Mouse (Mus musculus): ENCODE results near the gene Rpl36a-ps1. TPM values are rescaled to one million over a fixed set of nuclear protein-coding genes. Genes with fewer than 3 reads are reported as not detected.

Gene Rpl36a-ps1
- total and polyA plus RNA-seq, 2 experiments from 2014 or later: 0.90 TPM; not detected in 1

DNA sequence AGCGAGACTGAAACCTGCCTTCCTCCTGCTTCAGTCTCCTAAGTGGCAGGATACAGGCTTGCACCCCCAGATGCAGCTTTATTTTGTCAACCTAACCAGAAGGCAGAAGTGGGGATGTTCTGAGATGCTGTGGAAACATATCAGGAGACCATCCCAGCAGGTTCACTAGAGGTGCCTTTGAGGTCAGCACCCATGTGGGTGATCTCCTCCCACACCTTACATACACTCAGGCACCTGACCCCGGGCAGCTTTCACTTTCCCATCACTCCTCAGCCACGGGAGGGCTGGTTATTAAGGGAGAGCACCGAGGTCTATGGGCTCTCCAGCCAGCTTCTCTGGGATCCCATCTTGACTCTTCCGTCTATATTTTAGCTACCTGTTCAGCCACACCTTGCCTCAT lies 38.5 kb upstream of the Rpl36a-ps1 start:
- DNase-seq (ENCODE audit: low spot score): no peak
- no peak for TF ChIP-seq CTCF (IDR thresholded peaks at IDR 0.05)
- Histone ChIP-seq H3K4me1 (ENCODE audit: insufficient read depth, low read length) (no peaks in the 10 kb centered on the region), H3K36me3 (ENCODE audit: insufficient read depth, low read length) (no peaks in the 10 kb centered on the region; the same call in 1 of the 2 replicates), H3K27me3 (ENCODE audit: insufficient read depth, low read length) (no peaks in the 10 kb centered on the region), H3K27ac (ENCODE audit: low read depth, low read length) (no peak overlapping the region), H3K9me3 (ENCODE audit: low read length) (no peaks in the 10 kb centered on the region), H3K4me2 (ENCODE audit: low read depth, low read length, poor library complexity, severe bottlenecking) (no peak overlapping the region), H3K9ac (replicated peaks; ENCODE audit: low read length, poor library complexity, severe bottlenecking) (no peak overlapping the region), H3K4me3 (ENCODE audit: low read depth, low read length) (no peak overlapping the region)
- 86% methylated on average over 5 of the region's 5 CpGs for WGBS
- ATAC-seq (ENCODE audit: low FRiP score): 0 out of 2 replicates have a peak, but pooled peaks have one; percentile 20

DNA sequence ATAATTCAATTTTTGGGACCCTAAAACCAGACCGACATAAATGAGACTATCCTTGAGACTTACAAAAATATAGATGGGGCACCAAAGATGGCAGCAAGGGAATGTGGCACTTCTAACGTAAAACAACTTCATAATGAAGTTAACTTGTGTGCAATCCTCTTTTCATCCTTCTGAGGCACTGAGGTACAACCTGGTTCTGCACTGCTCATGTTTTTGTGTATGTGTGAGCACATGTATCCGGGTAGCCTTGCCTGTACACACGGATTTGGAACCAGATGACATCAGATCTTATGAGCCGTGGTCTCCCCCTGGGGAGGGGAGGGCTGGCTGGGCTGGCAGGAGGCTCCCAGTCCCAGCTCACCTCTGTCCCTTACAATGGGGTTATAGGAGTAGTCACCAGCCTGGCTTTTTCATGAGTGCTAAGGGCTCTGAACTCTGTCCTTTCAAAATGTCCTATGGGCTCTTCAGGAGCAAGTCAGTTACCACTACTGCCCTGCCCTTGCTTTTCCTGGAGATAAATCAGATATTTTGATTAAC lies 37.3 kb upstream of the Rpl36a-ps1 start:
- no peak overlapping the region for H3K27ac ChIP-seq (ENCODE audit: low read depth, low read length)
- no peaks in the 10 kb centered on the region for H3K27me3 ChIP-seq (ENCODE audit: insufficient read depth, low read length)
- no peaks in the 10 kb centered on the region for H3K9me3 ChIP-seq (ENCODE audit: low read length)
- H3K9ac ChIP-seq (replicated peaks; ENCODE audit: low read length, poor library complexity, severe bottlenecking): no peak overlapping the region
- H3K4me3 ChIP-seq (ENCODE audit: low read depth, low read length): no peak overlapping the region
- WGBS: 87% methylated on average over 5 of the region's 5 CpGs
- no peak for DNase-seq (ENCODE audit: low spot score)
- no peak for ATAC-seq (ENCODE audit: low FRiP score)
- no peaks in the 10 kb centered on the region; the same call in 1 of the 2 replicates for H3K36me3 ChIP-seq (ENCODE audit: insufficient read depth, low read length)
- H3K4me2 ChIP-seq (ENCODE audit: low read depth, low read length, poor library complexity, severe bottlenecking): no peak overlapping the region
- TF ChIP-seq CTCF (IDR thresholded peaks at IDR 0.05): no peak
- no peaks in the 10 kb centered on the region for H3K4me1 ChIP-seq (ENCODE audit: insufficient read depth, low read length)

DNA sequence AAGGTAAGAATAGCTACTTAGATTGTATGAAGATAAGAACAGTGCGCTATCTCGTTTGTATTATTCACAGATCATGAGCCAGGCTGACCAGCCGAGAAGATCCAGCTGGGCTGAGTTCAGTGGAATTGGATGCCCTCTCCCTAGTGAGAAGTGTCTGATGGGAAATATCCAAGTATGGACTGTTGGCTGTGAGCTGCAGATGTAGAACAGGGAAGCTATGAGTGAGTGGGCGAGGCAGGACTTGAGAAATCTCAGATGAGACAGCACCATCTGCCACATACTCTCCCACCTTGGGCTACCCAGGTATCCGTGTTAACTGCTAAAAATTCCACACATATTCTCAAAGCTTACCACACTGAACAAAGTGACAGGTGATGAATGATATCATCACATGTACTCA lies 35.9 kb upstream of the Rpl36a-ps1 start:
- Histone ChIP-seq H3K4me2 (ENCODE audit: low read depth, low read length, poor library complexity, severe bottlenecking) (no peak overlapping the region), H3K36me3 (ENCODE audit: insufficient read depth, low read length) (no peaks in the 10 kb centered on the region; the same call in 1 of the 2 replicates), H3K27ac (ENCODE audit: low read depth, low read length) (no peak overlapping the region), H3K4me3 (ENCODE audit: low read depth, low read length) (no peak overlapping the region), H3K4me1 (ENCODE audit: insufficient read depth, low read length) (no peaks in the 10 kb centered on the region), H3K9ac (replicated peaks; ENCODE audit: low read length, poor library complexity, severe bottlenecking) (no peak overlapping the region), H3K9me3 (ENCODE audit: low read length) (no peaks in the 10 kb centered on the region), H3K27me3 (ENCODE audit: insufficient read depth, low read length) (no peaks in the 10 kb centered on the region)
- no peak for TF ChIP-seq CTCF (IDR thresholded peaks at IDR 0.05)
- no peak for ATAC-seq (ENCODE audit: low FRiP score)
- DNase-seq (ENCODE audit: low spot score): no peak
- 76% methylated on average over 5 of the region's 5 CpGs for WGBS

DNA sequence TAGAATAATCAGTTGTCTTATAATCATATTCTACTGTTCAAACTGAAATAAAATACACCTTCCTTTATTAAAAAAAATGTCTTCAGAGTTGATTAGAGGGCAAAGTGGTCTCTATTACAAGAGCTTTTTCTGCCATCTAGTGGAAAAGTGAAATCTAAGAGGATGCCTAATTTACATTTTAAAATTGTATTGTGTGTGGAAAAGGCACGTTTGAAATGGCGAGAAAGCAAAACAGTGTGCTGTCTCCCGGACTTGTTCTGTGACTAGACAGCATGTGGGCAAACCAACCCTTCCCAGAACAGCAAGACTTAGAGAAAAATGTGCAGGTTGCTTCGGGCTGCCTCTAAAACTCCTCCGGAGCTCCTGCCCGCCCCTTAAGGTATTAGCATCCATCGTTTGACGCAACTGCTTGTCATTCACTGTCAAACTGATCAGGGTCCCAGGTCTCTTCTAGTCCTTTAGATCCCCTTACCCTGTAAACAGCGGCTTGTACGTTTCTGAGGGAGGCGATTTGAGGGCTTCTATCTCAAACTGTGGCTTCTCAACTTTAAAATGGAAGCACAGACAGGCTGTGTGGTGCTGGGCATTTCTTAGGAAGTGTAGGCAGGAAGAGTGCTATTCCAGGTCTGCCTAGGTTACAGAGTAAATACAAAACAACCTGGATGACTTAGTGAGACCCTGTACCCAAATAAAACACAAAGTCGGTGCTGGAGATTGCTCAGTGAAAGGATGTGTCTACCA lies 28.4 kb upstream of the Rpl36a-ps1 start:
- H3K4me1 ChIP-seq (ENCODE audit: insufficient read depth, low read length): no peaks in the 10 kb centered on the region
- H3K27me3 ChIP-seq (ENCODE audit: insufficient read depth, low read length): no peaks in the 10 kb centered on the region
- DNase-seq (ENCODE audit: low spot score) (peak; percentile 60), ATAC-seq (ENCODE audit: low FRiP score) (peak; percentile 6; the same call in 1 of the 2 replicates)
- 29% methylated on average over 12 of the region's 12 CpGs for WGBS
- H3K36me3 ChIP-seq (ENCODE audit: insufficient read depth, low read length): no peaks in the 10 kb centered on the region
- no peaks in the 10 kb centered on the region for H3K9me3 ChIP-seq (ENCODE audit: low read length)
- peak; percentile 76 for TF ChIP-seq CTCF (IDR thresholded peaks at IDR 0.05)
- peak overlapping the region; percentile 51 for H3K4me2 ChIP-seq (ENCODE audit: low read depth, low read length, poor library complexity, severe bottlenecking)
- H3K9ac ChIP-seq (replicated peaks; ENCODE audit: low read length, poor library complexity, severe bottlenecking): peak overlapping the region; percentile 33; the same call in 1 of the 2 replicates
- no peak overlapping the region for H3K27ac ChIP-seq (ENCODE audit: low read depth, low read length)
- H3K4me3 ChIP-seq (ENCODE audit: low read depth, low read length): peak overlapping the region; percentile 34

DNA sequence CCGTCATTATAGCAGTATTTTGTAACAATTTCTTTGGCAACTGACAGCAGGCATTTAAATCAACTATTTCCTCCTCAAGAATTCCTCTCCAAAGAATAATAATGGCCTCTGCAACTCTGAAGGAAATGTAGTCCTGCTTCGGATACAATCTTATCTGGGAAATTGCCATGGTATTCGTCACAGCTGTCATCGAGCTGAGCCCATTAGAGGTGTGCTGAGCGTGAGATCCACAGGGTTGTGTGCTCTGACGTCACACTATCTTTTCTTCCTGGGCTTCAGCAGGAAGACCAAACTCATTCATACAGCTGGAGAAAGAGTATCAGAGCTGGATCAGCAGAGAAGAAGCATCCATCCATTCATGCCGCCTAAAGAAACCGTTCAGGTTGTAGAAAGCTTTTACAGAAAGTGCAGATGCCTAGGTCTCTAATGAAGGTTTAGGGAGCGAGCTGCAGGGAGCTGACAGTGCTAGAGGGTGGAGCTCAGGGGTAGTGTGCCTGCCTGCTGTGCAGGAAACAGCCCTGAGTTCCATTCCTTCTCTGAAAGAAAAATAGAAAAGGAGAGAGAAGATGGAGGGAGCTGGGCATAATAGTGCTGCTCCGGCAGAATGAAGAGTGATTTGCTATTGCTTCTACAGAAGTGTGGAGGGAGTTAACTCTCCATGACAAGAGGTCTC lies 25.2 kb upstream of the Rpl36a-ps1 start:
- no peaks in the 10 kb centered on the region for H3K36me3 ChIP-seq (ENCODE audit: insufficient read depth, low read length)
- H3K9me3 ChIP-seq (ENCODE audit: low read length): no peaks in the 10 kb centered on the region
- H3K9ac ChIP-seq (replicated peaks; ENCODE audit: low read length, poor library complexity, severe bottlenecking): no peak overlapping the region
- no peak overlapping the region for H3K4me3 ChIP-seq (ENCODE audit: low read depth, low read length)
- 68% methylated on average over 10 of the region's 10 CpGs for WGBS
- no peak overlapping the region for H3K4me2 ChIP-seq (ENCODE audit: low read depth, low read length, poor library complexity, severe bottlenecking)
- H3K27me3 ChIP-seq (ENCODE audit: insufficient read depth, low read length): no peaks in the 10 kb centered on the region
- no peak for DNase-seq (ENCODE audit: low spot score)
- TF ChIP-seq CTCF (IDR thresholded peaks at IDR 0.05): no peak
- H3K4me1 ChIP-seq (ENCODE audit: insufficient read depth, low read length): no peaks in the 10 kb centered on the region
- ATAC-seq (ENCODE audit: low FRiP score): no peak
- no peak overlapping the region for H3K27ac ChIP-seq (ENCODE audit: low read depth, low read length)

DNA sequence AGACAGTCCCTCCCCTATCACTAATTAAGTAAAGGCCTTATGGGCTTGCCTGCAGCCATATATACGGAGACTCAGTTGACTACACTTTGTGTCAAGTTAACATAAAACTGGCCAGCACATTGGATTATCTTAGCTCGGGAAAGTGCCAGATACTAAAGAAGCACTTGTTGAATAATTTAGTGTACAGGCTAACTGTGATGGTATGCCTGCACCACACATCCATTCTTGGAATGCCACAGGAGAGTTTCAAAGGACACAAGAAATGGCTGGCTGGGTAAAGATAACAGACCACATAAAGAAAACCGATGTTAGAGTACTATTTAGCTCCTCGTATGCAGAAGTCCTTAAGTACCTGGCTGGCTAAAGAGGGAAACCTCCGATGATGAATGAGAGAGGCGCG lies 24.6 kb upstream of the Rpl36a-ps1 start:
- Histone ChIP-seq H3K9ac (replicated peaks; ENCODE audit: low read length, poor library complexity, severe bottlenecking) (no peak overlapping the region), H3K27me3 (ENCODE audit: insufficient read depth, low read length) (no peaks in the 10 kb centered on the region), H3K4me2 (ENCODE audit: low read depth, low read length, poor library complexity, severe bottlenecking) (no peak overlapping the region), H3K9me3 (ENCODE audit: low read length) (no peaks in the 10 kb centered on the region), H3K27ac (ENCODE audit: low read depth, low read length) (no peak overlapping the region), H3K36me3 (ENCODE audit: insufficient read depth, low read length) (no peaks in the 10 kb centered on the region), H3K4me1 (ENCODE audit: insufficient read depth, low read length) (no peaks in the 10 kb centered on the region), H3K4me3 (ENCODE audit: low read depth, low read length) (no peak overlapping the region)
- 84% methylated on average over 7 of the region's 7 CpGs for WGBS
- DNase-seq (ENCODE audit: low spot score): no peak
- TF ChIP-seq CTCF (IDR thresholded peaks at IDR 0.05): no peak
- no peak for ATAC-seq (ENCODE audit: low FRiP score)

Data from midbrain, postnatal 0 days (tissue).